In genomic region chr4:45308046-45308445, GRCm38 (mm10) we compare ENCODE assay signal across 8 mouse cellular contexts. TPM values are rescaled to one million over a fixed set of nuclear protein-coding genes. Genes with fewer than 3 reads are reported as not detected.
A peak's percentile ranks its signal among the peaks of the same experiment; 100 is the strongest.
DNase-seq lines count a peak whose midpoint lies in the region; ATAC-seq and TF ChIP-seq lines count a peak whose summit lies in the region.
"Had no signal": no experiment of that assay in that cellular context is flagged by ENCODE, and none has a peak within 500 bp of the region (broad histone marks: within the 10 kb centered on the region; RNA-seq: fewer than 3 reads in every experiment).

No protein-coding gene starts in this region.

- H3K4me2 ChIP-seq in intestine, postnatal 0 days (replicated peaks; ENCODE audit: low read depth), result no peak overlapping the region
- no peak overlapping the region for H3K4me2 ChIP-seq in intestine, embryonic 15.5 days (replicated peaks)
- H3K4me2 ChIP-seq in CH12.LX (ENCODE audit: insufficient read depth, low read depth, poor library complexity, severe bottlenecking), result no peak overlapping the region
- H3K4me2 ChIP-seq in limb, embryonic 11.5 days (ENCODE audit: low read depth, severe bottlenecking), result no peak overlapping the region

- peak; percentile 74 for TF ChIP-seq CTCF in intestine, postnatal 0 days (IDR thresholded peaks at IDR 0.05; ENCODE audit: low read depth)
- peak in 1 of 2 experiments; percentile 59; a peak in 2 of 4 replicates for TF ChIP-seq CTCF in CH12.LX (conservative IDR thresholded peaks at IDR 0.05 in 1 of 2, IDR thresholded peaks at IDR 0.05 in 1 of 2; ENCODE audit: low read depth in 2 of 2, low read length in 2 of 2)

- H3K36me3 ChIP-seq in intestine, postnatal 0 days (ENCODE audit: control insufficient read depth, insufficient read depth), result peaks cover 20% of the 10 kb centered on the region
- H3K36me3 ChIP-seq in intestine, embryonic 15.5 days, result peaks cover 11% of the 10 kb centered on the region
- H3K36me3 ChIP-seq in CH12.LX (replicated peaks in 1 of 2; ENCODE audit: control insufficient read depth in 1 of 2, insufficient read depth in 1 of 2, low read length in 1 of 2), result peaks cover 22 to 72% of the 10 kb centered on the region in 2 experiments
- no peaks in the 10 kb centered on the region; the same call in 1 of the 2 replicates for H3K36me3 ChIP-seq in limb, embryonic 11.5 days (ENCODE audit: control insufficient read depth, insufficient read depth, low read length)

- in situ Hi-C loops in CH12.LX (cut with MboI; ENCODE audit: low pct_ligation_motif_present, low pct_unique_long_range_greater_than_20kb, low sequenced_read_pairs), result no loop called here

- H3K9me3 ChIP-seq in intestine, postnatal 0 days (ENCODE audit: control insufficient read depth), result no peaks in the 10 kb centered on the region
- no peaks in the 10 kb centered on the region for H3K9me3 ChIP-seq in intestine, embryonic 15.5 days
- peaks cover 4% of the 10 kb centered on the region for H3K9me3 ChIP-seq in CH12.LX (replicated peaks; ENCODE audit: low read length)
- no peaks in the 10 kb centered on the region for H3K9me3 ChIP-seq in limb, embryonic 11.5 days (ENCODE audit: control insufficient read depth, low read length)

- TF ChIP-seq POLR2A in CH12.LX (IDR thresholded peaks at IDR 0.05; ENCODE audit: low read depth, low read length), result no peak

- no peak overlapping the region for H3K4me3 ChIP-seq in intestine, postnatal 0 days (ENCODE audit: low read depth, low read length)
- no peak overlapping the region for H3K4me3 ChIP-seq in intestine, embryonic 15.5 days (replicated peaks)
- no peak overlapping the region for H3K4me3 ChIP-seq in CH12.LX (replicated peaks in 1 of 3; ENCODE audit: low read depth in 2 of 3, low read length in 2 of 3, poor library complexity in 1 of 3)
- no peak overlapping the region for H3K4me3 ChIP-seq in limb, embryonic 11.5 days (ENCODE audit: low read depth, low read length)
- H3K4me3 ChIP-seq: megakaryocyte, embryonic 14.5 days had no signal

- dilution Hi-C loops in CH12.LX (cut with MboI; ENCODE audit: extremely low pct_ligation_motif_present, extremely low pct_unique_long_range_greater_than_20kb, low sequenced_read_pairs), result no loop called here

- no peaks in the 10 kb centered on the region for H3K79me2 ChIP-seq in CH12.LX (replicated peaks; ENCODE audit: control insufficient read depth, extremely low read depth, insufficient read depth, poor library complexity, severe bottlenecking)

- no peaks in the 10 kb centered on the region for H3K27me3 ChIP-seq in intestine, postnatal 0 days (replicated peaks; ENCODE audit: control insufficient read depth, insufficient read depth, low read length)
- no peaks in the 10 kb centered on the region for H3K27me3 ChIP-seq in intestine, embryonic 15.5 days (replicated peaks)
- no peaks in the 10 kb centered on the region for H3K27me3 ChIP-seq in CH12.LX (replicated peaks)
- no peaks in the 10 kb centered on the region for H3K27me3 ChIP-seq in limb, embryonic 11.5 days (ENCODE audit: control insufficient read depth, insufficient read depth, low read length)
- H3K27me3 ChIP-seq: megakaryocyte, embryonic 14.5 days had no signal

- ATAC-seq in intestine, postnatal 0 days, result no peak
- ATAC-seq in intestine, embryonic 15.5 days, result no peak
- ATAC-seq in limb, embryonic 11.5 days (ENCODE audit: insufficient number of reproducible peaks, low FRiP score, low TSS enrichment, low read depth), result no peak

- no peak overlapping the region for H3K27ac ChIP-seq in intestine, postnatal 0 days (ENCODE audit: low read depth, low read length)
- no peak overlapping the region for H3K27ac ChIP-seq in intestine, embryonic 15.5 days
- H3K27ac ChIP-seq in CH12.LX (ENCODE audit: insufficient read depth, low read depth), result no peak overlapping the region
- H3K27ac ChIP-seq in limb, embryonic 11.5 days (replicated peaks; ENCODE audit: low read depth, low read length), result no peak overlapping the region

- peak; percentile 19 for DNase-seq in CH12.LX (ENCODE audit: extremely low read depth)
- DNase-seq in R1 (ENCODE audit: low read depth, low spot score), result peak; percentile 74
- DNase-seq in limb, embryonic 11.5 days (ENCODE audit: low spot score), result peak; percentile 61
- no peak for DNase-seq in testis, postnatal 14 days (ENCODE audit: low spot score)
- no peak for DNase-seq in layer of hippocampus, adult 9-10 months (ENCODE audit: low spot score)

- WGBS in intestine, postnatal 0 days, result 42% methylated on average over 11 of the region's 11 CpGs
- 35% methylated on average over 11 of the region's 11 CpGs for WGBS in intestine, embryonic 15.5 days
- WGBS in limb, embryonic 11.5 days, result 35% methylated on average over 11 of the region's 11 CpGs

- H3K4me1 ChIP-seq in intestine, postnatal 0 days (replicated peaks; ENCODE audit: control insufficient read depth, insufficient read depth, low read length), result no peaks in the 10 kb centered on the region
- H3K4me1 ChIP-seq in intestine, embryonic 15.5 days (replicated peaks), result no peaks in the 10 kb centered on the region
- H3K4me1 ChIP-seq in CH12.LX (ENCODE audit: control insufficient read depth in 1 of 2, insufficient read depth in 2 of 2), result no peaks in the 10 kb centered on the region
- H3K4me1 ChIP-seq in limb, embryonic 11.5 days (ENCODE audit: control insufficient read depth, insufficient read depth, low read length), result no peaks in the 10 kb centered on the region

- TF ChIP-seq EP300 in CH12.LX (IDR thresholded peaks at IDR 0.05; ENCODE audit: low read length), result no peak

- no peak overlapping the region for H3K9ac ChIP-seq in intestine, postnatal 0 days (ENCODE audit: low read depth, low read length)
- H3K9ac ChIP-seq in intestine, embryonic 15.5 days, result no peak overlapping the region
- no peak overlapping the region for H3K9ac ChIP-seq in CH12.LX (ENCODE audit: insufficient read depth, low read depth)
- no peak overlapping the region for H3K9ac ChIP-seq in limb, embryonic 11.5 days (ENCODE audit: low read length)

- TF ChIP-seq RAD21 in CH12.LX (IDR thresholded peaks at IDR 0.05; ENCODE audit: low read depth, low read length), result no peak

TF ChIP-seq in CH12.LX, 34 proteins besides CTCF, POLR2A, EP300 and RAD21:
- TF ChIP-seq SMC3 (IDR thresholded peaks at IDR 0.05; ENCODE audit: low read depth, low read length), result peak; percentile 45
- no peak for TF ChIP-seq MEF2A (IDR thresholded peaks at IDR 0.05; ENCODE audit: borderline replicate concordance, low read depth, low read length)

RNA-seq across cellular contexts. Expression of gene Trmt10b, which starts 11.1 kb away (rescaled TPM):
- polyA plus RNA-seq in intestine, postnatal 0 days (2015; fragmentation: Nextera tagmentation; extraction: Ambion mirVana), result 8.6 and 11.0 TPM in 2 replicates
- polyA plus RNA-seq in intestine, embryonic 15.5 days (2015; fragmentation: Nextera tagmentation; extraction: Ambion mirVana), result 13.0 and 13.7 TPM in 2 replicates
- total RNA-seq in CH12.LX (2012; rRNA removed), result 6.2 and 7.6 TPM in 2 replicates
- 9.5 and 11.5 TPM in 2 replicates for total RNA-seq in CH12.LX (2014; rRNA removed)
- polyA plus RNA-seq in CH12.LX (2012; ENCODE audit: insufficient read length, low read depth), result 13.4 and 20.5 TPM in 2 replicates
- polyA plus RNA-seq in limb, embryonic 11.5 days (2014; fragmentation: Nextera tagmentation; extraction: Ambion mirVana), result 23.8 and 24.5 TPM in 2 replicates

RNA-seq across cellular contexts. Expression of gene Dcaf10, which starts 33.9 kb away (rescaled TPM):
- 9.8 and 10.5 TPM in 2 replicates for polyA plus RNA-seq in intestine, postnatal 0 days (2015; fragmentation: Nextera tagmentation; extraction: Ambion mirVana)
- polyA plus RNA-seq in intestine, embryonic 15.5 days (2015; fragmentation: Nextera tagmentation; extraction: Ambion mirVana), result 9.3 and 9.5 TPM in 2 replicates
- total RNA-seq in CH12.LX (2012; rRNA removed) (6.8 and 8.7 TPM in 2 replicates), CH12.LX (2014; rRNA removed) (11.5 and 11.6 TPM in 2 replicates)
- polyA plus RNA-seq in CH12.LX (2012; ENCODE audit: insufficient read length, low read depth), result 11.1 and 12.2 TPM in 2 replicates
- 13.9 and 14.4 TPM in 2 replicates for polyA plus RNA-seq in limb, embryonic 11.5 days (2014; fragmentation: Nextera tagmentation; extraction: Ambion mirVana)

RNA-seq across cellular contexts. Expression of gene Exosc3, which starts 34.5 kb away (rescaled TPM):
- polyA plus RNA-seq in intestine, postnatal 0 days (2015; fragmentation: Nextera tagmentation; extraction: Ambion mirVana), result 43.4 and 45.4 TPM in 2 replicates
- 75.4 and 90.4 TPM in 2 replicates for polyA plus RNA-seq in intestine, embryonic 15.5 days (2015; fragmentation: Nextera tagmentation; extraction: Ambion mirVana)
- total RNA-seq in CH12.LX (2012; rRNA removed), result 165 and 176 TPM in 2 replicates
- total RNA-seq in CH12.LX (2014; rRNA removed), result 213 and 222 TPM in 2 replicates
- 255 and 317 TPM in 2 replicates for polyA plus RNA-seq in CH12.LX (2012; ENCODE audit: insufficient read length, low read depth)
- 105 and 111 TPM in 2 replicates for polyA plus RNA-seq in limb, embryonic 11.5 days (2014; fragmentation: Nextera tagmentation; extraction: Ambion mirVana)

Comparison
In these comparisons a context has a peak if more than half of its experiments do, and no peak if none do; other contexts are left out.
1. DNase-seq: peak in CH12.LX (single experiment), R1 (single experiment) and limb, embryonic 11.5 days (single experiment); none in testis, postnatal 14 days (single experiment) and layer of hippocampus, adult 9-10 months (single experiment).